In the genomic region with DNA sequence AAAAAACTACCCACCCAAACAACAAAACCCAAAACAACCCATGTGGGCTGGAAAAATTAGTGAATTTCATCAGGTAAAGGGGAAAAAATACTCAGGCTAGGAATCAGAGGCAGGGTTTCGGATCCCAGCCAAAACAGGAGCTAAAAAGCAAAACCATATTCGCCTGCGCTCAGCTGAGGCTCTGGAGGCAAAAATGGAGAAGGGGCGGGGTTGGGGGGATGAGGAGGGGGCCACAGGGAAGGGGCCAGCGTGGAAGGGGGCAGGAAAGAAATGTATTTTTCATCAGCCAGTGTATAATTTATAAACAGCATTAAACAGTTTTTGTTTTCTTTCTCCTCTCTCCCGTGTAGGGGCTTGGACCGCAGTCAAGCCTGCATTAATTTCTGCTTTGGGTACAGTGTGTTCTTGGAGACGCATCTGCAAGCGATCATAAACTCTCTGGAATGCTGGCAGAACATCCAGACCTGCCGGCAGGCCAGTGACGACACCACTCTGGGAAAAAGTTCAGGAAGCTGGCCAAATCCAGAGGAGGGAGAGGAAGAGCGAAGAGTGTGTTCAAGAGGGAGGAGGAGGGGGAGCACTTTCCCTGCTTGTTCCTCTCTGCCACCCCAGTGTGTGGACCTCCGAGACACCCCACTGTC, we compare ENCODE assay signal across 8 mouse cellular contexts.
DNase-seq lines count a peak whose midpoint lies in the region; ATAC-seq and TF ChIP-seq lines count a peak whose summit lies in the region.

No protein-coding gene starts in this region.

- peak overlapping the region; percentile 18; the same call in 1 of the 2 replicates for H3K9ac ChIP-seq in forebrain, postnatal 0 days
- H3K9ac ChIP-seq in heart, postnatal 0 days (replicated peaks; ENCODE audit: low read depth, low read length) = peak overlapping the region; percentile 31
- peak overlapping the region; percentile 69 for H3K9ac ChIP-seq in liver, adult 2 months (ENCODE audit: low read depth, low read length)

- H3K79me2 ChIP-seq in liver, adult 2 months (ENCODE audit: control insufficient read depth, insufficient read depth, low read length) = peaks cover 15% of the 10 kb centered on the region; the same call in 1 of the 2 replicates

- peak overlapping the region; percentile 82 for H3K27ac ChIP-seq in forebrain, postnatal 0 days (ENCODE audit: low read depth, low read length)
- peak overlapping the region; percentile 95 for H3K27ac ChIP-seq in heart, postnatal 0 days (ENCODE audit: low read depth)
- H3K27ac ChIP-seq in liver, adult 2 months (replicated peaks; ENCODE audit: insufficient read depth, low read depth, low read length) = peak overlapping the region; percentile 98

- peak; percentile 14 to 37 for DNase-seq in spleen, postnatal 36 days (ENCODE audit: low spot score in 2 of 2)
- no peak for DNase-seq in spleen, postnatal 4 days (ENCODE audit: low spot score in 2 of 2)
- peak; percentile 75 for DNase-seq in forebrain, postnatal 0 days
- peak; percentile 98 for DNase-seq in heart, postnatal 0 days (ENCODE audit: low spot score)
- DNase-seq in kidney, postnatal 25 days = peak; percentile 92 to 98
- peak; percentile 98 for DNase-seq in liver, adult 2 months (ENCODE audit: extremely low read depth, low read depth, low spot score)
- peak; percentile 90 for DNase-seq in ovary, adult 18-20 months (ENCODE audit: low spot score)
- no peak for DNase-seq in natural killer cell, adult 2 months (ENCODE audit: low spot score in 2 of 2)

- TF ChIP-seq POLR2A in liver, adult 2 months (IDR thresholded peaks at IDR 0.05; ENCODE audit: extremely low read depth, insufficient read depth, low read length) = no peak

- no peaks in the 10 kb centered on the region for H3K9me3 ChIP-seq in forebrain, postnatal 0 days (ENCODE audit: low read length)
- H3K9me3 ChIP-seq in heart, postnatal 0 days (replicated peaks; ENCODE audit: control insufficient read depth, low read length) = no peaks in the 10 kb centered on the region

- no peak for TF ChIP-seq CTCF in forebrain, postnatal 0 days (IDR thresholded peaks at IDR 0.05; ENCODE audit: low read depth)
- no peak for TF ChIP-seq CTCF in heart, postnatal 0 days (IDR thresholded peaks at IDR 0.05; ENCODE audit: low read depth)
- TF ChIP-seq CTCF in liver, adult 2 months (IDR thresholded peaks at IDR 0.05; ENCODE audit: low read depth, low read length) = no peak

- peaks cover 37% of the 10 kb centered on the region for H3K4me1 ChIP-seq in forebrain, postnatal 0 days (ENCODE audit: insufficient read depth)
- H3K4me1 ChIP-seq in heart, postnatal 0 days (ENCODE audit: control insufficient read depth, insufficient read depth) = peaks cover 78% of the 10 kb centered on the region
- peaks cover 46% of the 10 kb centered on the region for H3K4me1 ChIP-seq in liver, adult 2 months (ENCODE audit: control insufficient read depth, insufficient read depth, low read length)

- H3K4me3 ChIP-seq in forebrain, postnatal 0 days (ENCODE audit: low read depth, low read length) = no peak overlapping the region
- H3K4me3 ChIP-seq in heart, postnatal 0 days (ENCODE audit: low read depth, low read length) = no peak overlapping the region
- no peak overlapping the region for H3K4me3 ChIP-seq in liver, adult 2 months (ENCODE audit: insufficient read depth, low read depth, low read length)

- peak overlapping the region; percentile 34 for H3K4me2 ChIP-seq in forebrain, postnatal 0 days (ENCODE audit: low read depth)
- peak overlapping the region; percentile 36 for H3K4me2 ChIP-seq in heart, postnatal 0 days (ENCODE audit: low read depth, low read length)

- WGBS in forebrain, postnatal 0 days = 12% methylated on average over 13 of the region's 13 CpGs
- WGBS in heart, postnatal 0 days = 18% methylated on average over 13 of the region's 13 CpGs
- WGBS in liver, adult 2 months = 13% methylated on average over 13 of the region's 13 CpGs

- H3K27me3 ChIP-seq in forebrain, postnatal 0 days (ENCODE audit: insufficient read depth, low read length) = no peaks in the 10 kb centered on the region; the same call in 1 of the 2 replicates
- H3K27me3 ChIP-seq in heart, postnatal 0 days (ENCODE audit: control insufficient read depth, insufficient read depth, low read length) = no peaks in the 10 kb centered on the region
- no peaks in the 10 kb centered on the region for H3K27me3 ChIP-seq in liver, adult 2 months (ENCODE audit: control insufficient read depth, insufficient read depth, low read length)

- peak; percentile 100 for TF ChIP-seq EP300 in heart, postnatal 0 days (IDR thresholded peaks at IDR 0.05; ENCODE audit: low read depth)

- ATAC-seq in forebrain, postnatal 0 days = no peak
- peak; percentile 69 for ATAC-seq in heart, postnatal 0 days (ENCODE audit: insufficient read depth, low read depth)

- H3K36me3 ChIP-seq in forebrain, postnatal 0 days (ENCODE audit: insufficient read depth) = no peaks in the 10 kb centered on the region
- H3K36me3 ChIP-seq in heart, postnatal 0 days (replicated peaks; ENCODE audit: control insufficient read depth, insufficient read depth, low read length) = peaks cover 3% of the 10 kb centered on the region; the same call in 1 of the 2 replicates
- H3K36me3 ChIP-seq in liver, adult 2 months (ENCODE audit: control insufficient read depth, insufficient read depth, low read length) = peaks cover 4% of the 10 kb centered on the region; the same call in 1 of the 2 replicates

Comparison
In these comparisons a context has a peak if more than half of its experiments do, and no peak if none do; other contexts are left out.
1. DNase-seq: peak in spleen, postnatal 36 days (2 of 2), forebrain, postnatal 0 days (single experiment), heart, postnatal 0 days (single experiment), kidney, postnatal 25 days (2 of 2), liver, adult 2 months (single experiment) and ovary, adult 18-20 months (single experiment); none in spleen, postnatal 4 days (0 of 2) and natural killer cell, adult 2 months (0 of 2).
2. H3K9ac ChIP-seq: peak in every context shown above with its lines; median percentile 69 in liver, adult 2 months; 31 in heart, postnatal 0 days; 18 in forebrain, postnatal 0 days.
3. Peak in every context shown above with its lines, with median percentiles within 50 percentile points of each other: H3K27ac ChIP-seq.